Mouse (Mus musculus) CD4-positive, CD25-positive, alpha-beta regulatory T cell, adult 4 months (primary cell): ENCODE data around the gene Caskin2. TPM values are rescaled to one million over a fixed set of nuclear protein-coding genes. Genes with fewer than 3 reads are reported as not detected.
"Not testable (repeated sequence)": the region's sequence is repeated elsewhere in the genome, so short reads cannot be mapped to it uniquely, and the experiment has no call there.

ENCODE experiments used
- ATAC-seq: one replicate; pipeline ENCODE4 v1.8.0; 2017
- polyA plus RNA-seq, 2 experiments: library from polyadenylated mRNA; unstranded; fragments of 100-300 nt; shearing (Covaris generic); gene quantifications; one replicate each; pipeline ENCODE4 v1.2.1; 2017

Caskin2 gene
- polyA plus RNA-seq, 2 experiments from 2014 or later = 0.69 to 0.85 TPM

DNA sequence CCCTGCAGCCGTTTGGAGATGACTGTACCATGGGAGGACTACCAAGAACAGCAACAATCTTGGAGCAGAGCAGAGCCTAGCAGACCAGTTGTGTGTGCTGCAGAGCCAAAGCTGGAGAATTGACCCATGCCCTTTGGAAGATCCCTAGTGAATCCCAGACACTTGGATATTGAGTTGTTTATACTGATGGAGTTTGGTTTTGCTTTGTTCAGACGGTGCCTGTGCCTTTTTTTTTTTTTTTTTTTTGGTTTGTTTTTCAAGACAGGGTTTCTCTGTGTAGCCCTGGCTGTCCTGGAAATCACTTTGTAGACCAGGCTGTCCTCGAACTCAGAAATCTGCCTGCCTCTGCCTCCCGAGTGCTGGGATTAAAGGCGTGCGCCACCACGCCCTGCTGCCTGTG, 51.3 kb downstream of the Caskin2 start:
- ATAC-seq = not testable (repeated sequence)

- no peak for ATAC-seq
These were observed 60.0 kb downstream of the Caskin2 start for GRCm38 (mm10) chr11:115753485-115753884.

- ATAC-seq = no peak
These were observed 60.8 kb downstream of the Caskin2 start for GRCm38 (mm10) chr11:115752653-115753052.

DNA sequence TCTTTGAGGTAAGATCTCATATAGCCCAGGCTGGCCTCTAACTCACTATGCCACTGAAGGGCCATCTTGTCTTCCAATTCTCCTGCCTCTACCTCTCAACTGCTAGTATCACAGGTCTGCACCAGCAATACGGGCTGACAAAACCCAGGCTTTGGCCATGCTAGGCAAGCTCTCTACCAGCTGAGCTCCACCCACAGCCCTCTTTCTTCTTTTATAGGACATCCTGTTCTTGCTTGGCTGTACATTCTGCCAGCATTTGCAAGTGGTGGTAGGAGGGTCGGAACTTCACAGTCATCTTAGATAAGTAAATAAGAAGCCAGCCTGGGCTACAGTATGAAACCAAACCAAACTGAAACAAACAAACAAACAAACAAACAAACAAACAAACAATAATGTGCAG, 61.7 kb downstream of the Caskin2 start:
- ATAC-seq = peak; percentile 61

- no peak for ATAC-seq
These were observed 63.6 kb downstream of the Caskin2 start for GRCm38 (mm10) chr11:115749834-115750233.

Other genes starting within 250 kb of the Caskin2 start
- 10 to 100 TPM; 64.4 to 82.5 TPM for gene Nup85, start 249.2 kb downstream of the Caskin2 start, polyA plus RNA-seq
- gene Mrps7, start 209.7 kb downstream of the Caskin2 start, polyA plus RNA-seq = 10 to 100 TPM; 26.9 to 31.1 TPM
- gene Gga3, start 209.6 kb downstream of the Caskin2 start, polyA plus RNA-seq = 10 to 100 TPM; 35.0 to 43.9 TPM
- 100 to 1,000 TPM; 208 to 251 TPM for gene Mif4gd, start 200.7 kb downstream of the Caskin2 start, polyA plus RNA-seq
- 10 to 100 TPM; 93.6 to 98.8 TPM for gene Slc25a19, start 185.3 kb downstream of the Caskin2 start, polyA plus RNA-seq
- gene Grb2, start 105.0 kb downstream of the Caskin2 start, polyA plus RNA-seq = 10 to 100 TPM; 28.8 to 30.9 TPM
- 10 to 100 TPM in 1 of 2 experiments, 1 to 10 TPM in 1; 8.5 to 17.5 TPM for gene Tmem94, start 48.2 kb downstream of the Caskin2 start, polyA plus RNA-seq
- gene Tsen54, start 1.1 kb upstream of the Caskin2 start, polyA plus RNA-seq = 10 to 100 TPM; 11.0 to 16.2 TPM
- 10 to 100 TPM in 1 of 2 experiments, 1 to 10 TPM in 1; 7.9 to 11.1 TPM for gene Llgl2, start 10.4 kb upstream of the Caskin2 start, polyA plus RNA-seq
- gene Myo15b, start 44.8 kb upstream of the Caskin2 start, polyA plus RNA-seq = not detected
- gene Smim5, start 86.3 kb upstream of the Caskin2 start, polyA plus RNA-seq = 1 to 10 TPM in 1 of 2 experiments, under 1 TPM in 1; 0.94 to 1.5 TPM
- gene Smim6, start 98.4 kb upstream of the Caskin2 start, polyA plus RNA-seq = 1 to 10 TPM; 1.9 to 2.8 TPM
- 10 to 100 TPM; 42.0 to 46.9 TPM for gene Sap30bp, start 119.6 kb upstream of the Caskin2 start, polyA plus RNA-seq
- 10 to 100 TPM; 21.9 to 41.9 TPM for gene Recql5, start 119.8 kb upstream of the Caskin2 start, polyA plus RNA-seq
- gene Itgb4, start 161.1 kb upstream of the Caskin2 start, polyA plus RNA-seq = not detected
- gene Galk1, start 199.1 kb upstream of the Caskin2 start, polyA plus RNA-seq = 10 to 100 TPM; 13.1 to 18.4 TPM
- 1,000 to 10,000 TPM; 1,562 to 1,754 TPM for gene H3f3b, start 214.3 kb upstream of the Caskin2 start, polyA plus RNA-seq
- gene Unk, start 216.7 kb upstream of the Caskin2 start, polyA plus RNA-seq = 10 to 100 TPM; 10.4 to 16.1 TPM